Mouse (Mus musculus) layer of hippocampus, postnatal 10 days (tissue): ENCODE measurements around the gene Ccdc8. TPM values are rescaled to one million over a fixed set of nuclear protein-coding genes. Genes with fewer than 3 reads are reported as not detected.
"Not testable (repeated sequence)": the region's sequence is repeated elsewhere in the genome, so short reads cannot be mapped to it uniquely, and the experiment has no call there.

Source experiments
- DNase-seq, 2 experiments: peaks; one replicate each; pipeline ENCODE4 v3.0.0; 2021; ENCODE audit warnings: low spot score in 2 of 2
- long read RNA-seq: library from polyadenylated mRNA; stranded (forward); transcript quantifications from one replicate; pipeline ENCODE4 v2.0.0, GENCODE M21; 2023
- total RNA-seq, 2 experiments: library from RNA; stranded (reverse); gene quantifications; 2 replicates each; pipeline ENCODE4 v1.2.3; 2021

The Ccdc8 gene
- 1 to 10 TPM; 3.7 to 4.4 TPM for total RNA-seq
- long read RNA-seq, full-length matches to known transcripts: 1 of 1 reads
- long read RNA-seq, partial matches to known transcripts: 0 of 1 reads
- long read RNA-seq, other reads (novel, unspliced or antisense): 0 of 1 reads

GRCm38 (mm10) chr7:16992451-16992807 lies at the start of gene Ccdc8:
Ccdc8 (plus strand) TSS chr7:16992708.
- no peak for DNase-seq

- DNase-seq: no peak
These were observed 49.6 kb upstream of the Ccdc8 start for GRCm38 (mm10) chr7:16942861-16943260.

GRCm38 (mm10) chr7:16944061-16944807 lies 48.3 kb upstream of the Ccdc8 start, which contains the start of gene Pnmal2:
Pnmal2 (plus strand) TSS chr7:16944682.
- peak; percentile 89 to 93 for DNase-seq

GRCm38 (mm10) chr7:16944808-16945315 lies 47.6 kb upstream of the Ccdc8 start:
- peak in 1 of 2 experiments; percentile 57 for DNase-seq

GRCm38 (mm10) chr7:16945419-16945818 lies 47.1 kb upstream of the Ccdc8 start:
- peak in 1 of 2 experiments; percentile 58 for DNase-seq

- DNase-seq: no peak
These were observed 45.8 kb upstream of the Ccdc8 start for GRCm38 (mm10) chr7:16946441-16947348.

GRCm38 (mm10) chr7:16947349-16947895 lies 45.1 kb upstream of the Ccdc8 start:
- no peak for DNase-seq

GRCm38 (mm10) chr7:16947959-16948361 lies 44.5 kb upstream of the Ccdc8 start:
- DNase-seq: no peak

GRCm38 (mm10) chr7:16948923-16949458 lies 43.5 kb upstream of the Ccdc8 start:
- no peak for DNase-seq

GRCm38 (mm10) chr7:16949908-16950841 lies 42.3 kb upstream of the Ccdc8 start:
- peak; percentile 87 to 91 for DNase-seq

GRCm38 (mm10) chr7:16950861-16951635 lies 41.5 kb upstream of the Ccdc8 start:
- peak; percentile 90 to 91 for DNase-seq

GRCm38 (mm10) chr7:16953776-16954175 lies 38.7 kb upstream of the Ccdc8 start:
- DNase-seq: not testable (repeated sequence)

GRCm38 (mm10) chr7:16955712-16956111 lies 36.8 kb upstream of the Ccdc8 start:
- DNase-seq: no peak

- DNase-seq: peak; percentile 25 to 36
These were observed 35.9 kb upstream of the Ccdc8 start for GRCm38 (mm10) chr7:16956410-16957265.

GRCm38 (mm10) chr7:16959539-16960187 lies 32.8 kb upstream of the Ccdc8 start, which contains the start of gene Pnmal1:
Pnmal1 (plus strand) TSS chr7:16959679.
- DNase-seq: peak; percentile 84 to 88

GRCm38 (mm10) chr7:16961678-16962077 lies 30.8 kb upstream of the Ccdc8 start:
- DNase-seq: no peak

- no peak for DNase-seq
These were observed 24.1 kb upstream of the Ccdc8 start for GRCm38 (mm10) chr7:16968414-16968813.

- no peak for DNase-seq
These were observed 21.3 kb upstream of the Ccdc8 start for GRCm38 (mm10) chr7:16971160-16971559.
